Mouse (Mus musculus) MEL (cell line): Measurements from ENCODE around the gene Aldh1a2. TPM values are rescaled to one million over a fixed set of nuclear protein-coding genes. Genes with fewer than 3 reads are reported as not detected.

Experiments used
- DNase-seq: peaks from one replicate; pipeline ENCODE4 v3.0.0; 2011; ENCODE audit warnings: low read depth, low spot score
- H3K27ac ChIP-seq: 2 replicates; pipeline ENCODE4 v1.5.1; 2012; ENCODE audit warnings: low read depth, mild to moderate bottlenecking, control low read depth, low read length, moderate library complexity; ENCODE audit not compliant: control insufficient read depth
- H3K27me3 ChIP-seq, 2 experiments: fragments of 150-350 bp in 1 of 2; sonication (generic) in 1 of 2; 2 replicates each; pipeline ENCODE4 v1.6.1; 2012; ENCODE audit warnings: low read length in 2 of 2, mild to moderate bottlenecking in 2 of 2, improper control_type of control experiment in 1 of 2, moderate library complexity in 1 of 2; ENCODE audit not compliant: insufficient read depth in 2 of 2, control insufficient read depth in 1 of 2
- H3K36me3 ChIP-seq, 2 experiments: 2 replicates each; pipeline ENCODE4 v1.6.1; 2012 to 2014; ENCODE audit warnings: low read length in 2 of 2, improper control_type of control experiment in 1 of 2, inconsistent platforms in 1 of 2, mild to moderate bottlenecking in 1 of 2; ENCODE audit not compliant: insufficient read depth in 2 of 2, control insufficient read depth in 1 of 2
- H3K4me1 ChIP-seq, 2 experiments: fragments of 150-350 bp in 1 of 2; sonication (generic) in 1 of 2; 2 replicates each; pipeline ENCODE4 v1.6.1; 2012; ENCODE audit warnings: low read length in 2 of 2, improper control_type of control experiment in 1 of 2, mild to moderate bottlenecking in 1 of 2; ENCODE audit not compliant: insufficient read depth in 2 of 2, control insufficient read depth in 1 of 2
- H3K4me3 ChIP-seq, 2 experiments: fragments of 150-350 bp in 1 of 2; sonication (generic) in 1 of 2; 2 replicates each; pipeline ENCODE4 v1.5.1; 2012; ENCODE audit warnings: low read depth in 2 of 2, low read length in 2 of 2, mild to moderate bottlenecking in 2 of 2, moderate library complexity in 2 of 2, control low read depth in 1 of 2, improper control_type of control experiment in 1 of 2; ENCODE audit not compliant: control insufficient read depth in 1 of 2, insufficient read depth in 1 of 2
- H3K79me2 ChIP-seq: 2 replicates; pipeline ENCODE4 v1.6.1; 2012; ENCODE audit warnings: mild to moderate bottlenecking, low read length, moderate library complexity; ENCODE audit not compliant: control insufficient read depth, poor library complexity, insufficient read depth
- H3K9ac ChIP-seq: 2 replicates; pipeline ENCODE4 v1.6.1; 2012; ENCODE audit warnings: low read depth, mild to moderate bottlenecking, control low read depth, low read length, moderate library complexity; ENCODE audit not compliant: control insufficient read depth, poor library complexity, severe bottlenecking
- H3K9me3 ChIP-seq: fragments of 150-350 bp; sonication (generic); replicated peaks from 2 replicates; pipeline ENCODE4 v1.6.1; 2012; ENCODE audit warnings: mild to moderate bottlenecking, low read length, improper control_type of control experiment, moderate library complexity; ENCODE audit not compliant: insufficient read depth
- CHD1 ChIP-seq: IDR thresholded peaks from 2 replicates; pipeline ENCODE4 v1.6.1; 2012; ENCODE audit warnings: low read depth, mild to moderate bottlenecking, inconsistent platforms, low read length, improper control_type of control experiment
- E2F4 ChIP-seq: IDR thresholded peaks from 2 replicates; pipeline ENCODE4 v1.6.1; 2011; ENCODE audit warnings: low read depth, low read length, improper control_type of control experiment, borderline replicate concordance
- ELF1 ChIP-seq: IDR thresholded peaks from 2 replicates; pipeline ENCODE4 v1.6.1; 2014; ENCODE audit warnings: low read depth, mild to moderate bottlenecking, inconsistent platforms, low read length, improper control_type of control experiment, moderate library complexity
- EP300 ChIP-seq, 2 experiments: IDR thresholded peaks; 2 replicates each; pipeline ENCODE4 v1.6.1; 2011; ENCODE audit warnings: improper control_type of control experiment in 2 of 2, low read length in 2 of 2, low read depth in 1 of 2, mild to moderate bottlenecking in 1 of 2
- ETS1 ChIP-seq: IDR thresholded peaks from 2 replicates; pipeline ENCODE4 v1.6.1; 2012; ENCODE audit warnings: low read depth, mild to moderate bottlenecking, inconsistent platforms, low read length, improper control_type of control experiment, moderate library complexity
- GATA1 ChIP-seq: IDR thresholded peaks from 2 replicates; pipeline ENCODE4 v1.6.1; 2011; ENCODE audit warnings: low read depth, low read length, improper control_type of control experiment
- JUND ChIP-seq: IDR thresholded peaks from 2 replicates; pipeline ENCODE4 v1.6.1; 2011; ENCODE audit warnings: low read depth, mild to moderate bottlenecking, improper control_type of control experiment, low read length
- MAX ChIP-seq: IDR thresholded peaks from 2 replicates; pipeline ENCODE4 v1.6.1; 2011; ENCODE audit warnings: low read length, improper control_type of control experiment
- MEF2A ChIP-seq: IDR thresholded peaks from 2 replicates; pipeline ENCODE4 v1.6.1; 2014; ENCODE audit warnings: low read depth, mild to moderate bottlenecking, inconsistent platforms, low read length, improper control_type of control experiment; ENCODE audit not compliant: poor library complexity, insufficient replicate concordance, severe bottlenecking; ENCODE audit errors: extremely low read depth
- MYB ChIP-seq: IDR thresholded peaks from 2 replicates; pipeline ENCODE4 v1.6.1; 2011; ENCODE audit warnings: mild to moderate bottlenecking, low read depth, low read length, improper control_type of control experiment
- MYC ChIP-seq: IDR thresholded peaks from 2 replicates; pipeline ENCODE4 v1.6.1; 2011; ENCODE audit warnings: low read depth, mild to moderate bottlenecking, low read length, improper control_type of control experiment, moderate library complexity
- NELFE ChIP-seq: IDR thresholded peaks from 2 replicates; pipeline ENCODE4 v1.6.1; 2011; ENCODE audit warnings: low read depth, low read length, improper control_type of control experiment
- NRF1 ChIP-seq: IDR thresholded peaks from 2 replicates; pipeline ENCODE4 v1.6.1; 2014; ENCODE audit warnings: low read depth, mild to moderate bottlenecking, inconsistent platforms, low read length, improper control_type of control experiment, moderate library complexity; ENCODE audit not compliant: poor library complexity, insufficient read depth, severe bottlenecking
- RCOR1 ChIP-seq: IDR thresholded peaks from 2 replicates; pipeline ENCODE4 v1.6.1; 2012; ENCODE audit warnings: low read depth, mild to moderate bottlenecking, inconsistent platforms, low read length, improper control_type of control experiment
- SIN3A ChIP-seq: IDR thresholded peaks from 2 replicates; pipeline ENCODE4 v1.6.1; 2012; ENCODE audit warnings: low read length, improper control_type of control experiment, inconsistent platforms
- SMC3 ChIP-seq: IDR thresholded peaks from 2 replicates; pipeline ENCODE4 v1.6.1; 2011; ENCODE audit warnings: low read depth, low read length, improper control_type of control experiment
- TAL1 ChIP-seq: IDR thresholded peaks from 2 replicates; pipeline ENCODE4 v1.6.1; 2012; ENCODE audit warnings: mild to moderate bottlenecking, inconsistent platforms, low read length, moderate library complexity, mixed read lengths
- TBP ChIP-seq: IDR thresholded peaks from 2 replicates; pipeline ENCODE4 v1.8.0; 2011; ENCODE audit warnings: low read depth, low read length, improper control_type of control experiment
- TCF12 ChIP-seq: IDR thresholded peaks from 2 replicates; pipeline ENCODE4 v1.6.1; 2014; ENCODE audit warnings: low read depth, mild to moderate bottlenecking, inconsistent platforms, low read length, improper control_type of control experiment, moderate library complexity
- USF2 ChIP-seq, 2 experiments: IDR thresholded peaks; 2 replicates each; pipeline ENCODE4 v1.6.1; 2011 to 2012; ENCODE audit warnings: improper control_type of control experiment in 2 of 2, low read length in 2 of 2, borderline replicate concordance in 1 of 2, inconsistent platforms in 1 of 2, low read depth in 1 of 2, mild to moderate bottlenecking in 1 of 2; ENCODE audit not compliant: insufficient read depth in 1 of 2
- polyA plus RNA-seq, 2 experiments: library from polyadenylated mRNA; stranded (reverse) in 1 of 2; unstranded in 1 of 2; fragments of >175 nt in 1 of 2; fragments of >200 nt in 1 of 2; gene quantifications; 2 replicates each; pipeline versions ENCODE4 v1.2.1 to v1.2.4; 2012; ENCODE audit warnings: low replicate concordance in 2 of 2, low read depth in 1 of 2; ENCODE audit not compliant: insufficient read length in 2 of 2, insufficient read depth in 1 of 2, missing spikeins in 1 of 2
- total RNA-seq: library from RNA; depleted of rRNA; stranded (reverse); fragments of 300-350 nt; gene quantifications from 2 replicates; pipeline ENCODE4 v1.2.3, GENCODE M21; 2012; rRNA removed

Aldh1a2 gene
- total and polyA plus RNA-seq, 3 experiments, result not detected

DNA sequence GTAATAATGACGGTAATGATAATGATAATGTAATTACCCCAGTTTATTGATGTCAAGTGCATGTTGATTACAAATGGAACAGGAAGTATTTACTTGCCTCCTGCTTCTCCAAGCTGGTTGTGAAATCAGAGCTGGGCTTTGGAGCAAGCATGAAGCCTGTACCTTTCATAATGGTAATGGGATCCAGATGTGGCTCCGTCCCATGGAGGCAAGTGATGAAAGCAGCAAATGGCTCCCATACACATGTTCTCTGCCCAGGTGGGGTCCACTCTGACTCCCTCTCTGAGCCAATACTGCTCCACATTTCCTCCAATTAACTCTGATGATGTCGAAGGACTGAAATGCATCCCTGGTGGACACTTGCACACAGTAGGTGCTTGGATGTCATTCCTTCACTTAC lies 121.8 kb downstream of the Aldh1a2 start:
- Histone ChIP-seq H3K27me3 (peaks cover 11 to 16% of the 10 kb centered on the region in 2 experiments), H3K9me3 (no peaks in the 10 kb centered on the region), H3K79me2 (no peaks in the 10 kb centered on the region), H3K36me3 (no peaks in the 10 kb centered on the region), H3K27ac (no peak overlapping the region), H3K9ac (no peak overlapping the region), H3K4me3 (no peak overlapping the region), H3K4me1 (no peaks in the 10 kb centered on the region)
- TF ChIP-seq JUND (no peak), MYB (no peak), ETS1 (no peak), GATA1 (no peak)
- no peak for DNase-seq

DNA sequence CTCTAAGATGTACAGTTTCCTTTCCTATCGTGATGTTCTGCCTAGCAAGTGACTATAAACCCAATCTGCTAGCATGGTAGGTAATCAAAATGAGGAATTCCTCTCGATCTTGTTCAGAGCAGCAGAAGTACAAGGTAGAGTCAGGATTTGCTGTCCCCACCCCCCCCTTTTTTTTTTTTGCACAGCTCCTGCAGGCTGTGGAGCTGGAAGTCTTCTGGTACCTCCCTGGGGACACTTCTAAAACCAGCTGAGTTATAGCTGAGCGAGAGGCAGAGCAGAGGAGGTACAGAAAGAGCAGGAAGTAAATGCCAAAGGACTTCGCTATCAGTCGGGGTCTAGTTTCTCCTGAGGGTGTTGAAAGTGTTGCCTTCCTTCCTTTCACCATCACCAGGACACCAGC lies 124.5 kb downstream of the Aldh1a2 start:
- no peaks in the 10 kb centered on the region for H3K79me2 ChIP-seq
- no peak for DNase-seq
- no peak overlapping the region for H3K4me3 ChIP-seq
- no peaks in the 10 kb centered on the region for H3K36me3 ChIP-seq
- no peak overlapping the region for H3K27ac ChIP-seq
- no peaks in the 10 kb centered on the region for H3K9me3 ChIP-seq
- peaks cover 10 to 18% of the 10 kb centered on the region in 2 experiments for H3K27me3 ChIP-seq
- H3K9ac ChIP-seq, result no peak overlapping the region
- TF ChIP-seq CHD1, result no peak
- no peak for TF ChIP-seq ETS1
- no peak for TF ChIP-seq RCOR1
- TF ChIP-seq TAL1, result no peak
- TF ChIP-seq USF2 (IDR thresholded peaks at IDR 0.05; ENCODE audit: borderline replicate concordance in 1 of 2, insufficient read depth in 1 of 2, low read depth in 1 of 2, low read length in 2 of 2), result no peak
- TF ChIP-seq MAX, result no peak
- no peak for TF ChIP-seq ELF1
- TF ChIP-seq MEF2A, result no peak
- no peak for TF ChIP-seq SMC3
- TF ChIP-seq NELFE, result no peak
- TF ChIP-seq JUND, result no peak
- TF ChIP-seq MYC, result no peak
- no peak for TF ChIP-seq TBP
- TF ChIP-seq SIN3A, result no peak
- TF ChIP-seq E2F4, result no peak
- TF ChIP-seq TCF12, result no peak
- TF ChIP-seq EP300 (IDR thresholded peaks at IDR 0.05; ENCODE audit: low read depth in 1 of 2, low read length in 2 of 2), result no peak
- no peak for TF ChIP-seq NRF1
- H3K4me1 ChIP-seq, result no peaks in the 10 kb centered on the region

Other genes starting within 250 kb of the Aldh1a2 start
- gene Aqp9, start 47.1 kb upstream of the Aldh1a2 start, total RNA-seq, result 64.8 and 74.3 TPM in 2 replicates
- 10 to 100 TPM in 1 of 2 experiments, not detected in 1; 76.1 TPM for gene Aqp9, start 47.1 kb upstream of the Aldh1a2 start, polyA plus RNA-seq